Mouse (Mus musculus): ENCODE results near the gene Serpinf1. TPM values are rescaled to one million over a fixed set of nuclear protein-coding genes. Genes with fewer than 3 reads are reported as not detected.

Serpinf1 gene
- total RNA-seq, 1 experiment, result 20.3 TPM

GRCm38 (mm10) chr11:75410591-75410990, 11.9 kb downstream of the Serpinf1 start:
- H3K27ac ChIP-seq (ENCODE audit: insufficient read depth, low read depth, low read length, poor library complexity, severe bottlenecking), result no peak overlapping the region
- no peaks in the 10 kb centered on the region for H3K9me3 ChIP-seq (ENCODE audit: control insufficient read depth, insufficient read depth, low read depth, low read length)
- TF ChIP-seq CHD2 (IDR thresholded peaks at IDR 0.05; ENCODE audit: low read depth, low read length), result no peak
- no peak for TF ChIP-seq MAFK (IDR thresholded peaks at IDR 0.05; ENCODE audit: insufficient read depth, low read depth, low read length)
- no peak for TF ChIP-seq ZC3H11A (IDR thresholded peaks at IDR 0.05; ENCODE audit: borderline replicate concordance, low read depth, low read length)
- no peak for TF ChIP-seq ZNF384 (IDR thresholded peaks at IDR 0.05; ENCODE audit: low read depth, low read length)
- no peak for TF ChIP-seq HCFC1 (IDR thresholded peaks at IDR 0.05; ENCODE audit: borderline replicate concordance, insufficient read depth, low read length)
- in situ Hi-C loops (cut with MboI; ENCODE audit: low sequenced_read_pairs in 2 of 2, unreplicated experiment in 2 of 2), result no loop called here
- H3K9ac ChIP-seq (ENCODE audit: insufficient read depth, low read depth, low read length, poor library complexity, severe bottlenecking), result no peak overlapping the region
- no peaks in the 10 kb centered on the region for H3K4me1 ChIP-seq (ENCODE audit: control insufficient read depth in 2 of 2, insufficient read depth in 2 of 2, low read length in 2 of 2, poor library complexity in 1 of 2)
- H3K36me3 ChIP-seq (ENCODE audit: control insufficient read depth, insufficient read depth, low read length, poor library complexity, severe bottlenecking), result peaks cover 3% of the 10 kb centered on the region; the same call in 1 of the 2 replicates
- DNase-seq (ENCODE audit: low read depth, low spot score), result no peak
- H3K4me3 ChIP-seq (ENCODE audit: insufficient read depth in 1 of 2, low read depth in 1 of 2, low read length in 2 of 2, poor library complexity in 1 of 2, severe bottlenecking in 1 of 2), result no peak overlapping the region

GRCm38 (mm10) chr11:75409679-75410575, 12.6 kb downstream of the Serpinf1 start:
- in situ Hi-C loops (cut with MboI; ENCODE audit: low sequenced_read_pairs in 2 of 2, unreplicated experiment in 2 of 2), result no loop called here
- H3K27ac ChIP-seq (ENCODE audit: insufficient read depth, low read depth, low read length, poor library complexity, severe bottlenecking), result no peak overlapping the region
- no peak for DNase-seq (ENCODE audit: low read depth, low spot score)
- H3K9me3 ChIP-seq (ENCODE audit: control insufficient read depth, insufficient read depth, low read depth, low read length), result no peaks in the 10 kb centered on the region
- H3K4me1 ChIP-seq (ENCODE audit: control insufficient read depth in 2 of 2, insufficient read depth in 2 of 2, low read length in 2 of 2, poor library complexity in 1 of 2), result no peaks in the 10 kb centered on the region
- H3K4me3 ChIP-seq (ENCODE audit: insufficient read depth in 1 of 2, low read depth in 1 of 2, low read length in 2 of 2, poor library complexity in 1 of 2, severe bottlenecking in 1 of 2), result no peak overlapping the region
- peaks cover 4% of the 10 kb centered on the region; the same call in 1 of the 2 replicates for H3K36me3 ChIP-seq (ENCODE audit: control insufficient read depth, insufficient read depth, low read length, poor library complexity, severe bottlenecking)
- TF ChIP-seq HCFC1 (IDR thresholded peaks at IDR 0.05; ENCODE audit: borderline replicate concordance, insufficient read depth, low read length), result no peak
- TF ChIP-seq ZC3H11A (IDR thresholded peaks at IDR 0.05; ENCODE audit: borderline replicate concordance, low read depth, low read length), result no peak
- TF ChIP-seq ZNF384 (IDR thresholded peaks at IDR 0.05; ENCODE audit: low read depth, low read length), result no peak
- TF ChIP-seq MAFK (IDR thresholded peaks at IDR 0.05; ENCODE audit: insufficient read depth, low read depth, low read length), result no peak
- no peak for TF ChIP-seq CHD2 (IDR thresholded peaks at IDR 0.05; ENCODE audit: low read depth, low read length)
- no peak overlapping the region for H3K9ac ChIP-seq (ENCODE audit: insufficient read depth, low read depth, low read length, poor library complexity, severe bottlenecking)

DNA sequence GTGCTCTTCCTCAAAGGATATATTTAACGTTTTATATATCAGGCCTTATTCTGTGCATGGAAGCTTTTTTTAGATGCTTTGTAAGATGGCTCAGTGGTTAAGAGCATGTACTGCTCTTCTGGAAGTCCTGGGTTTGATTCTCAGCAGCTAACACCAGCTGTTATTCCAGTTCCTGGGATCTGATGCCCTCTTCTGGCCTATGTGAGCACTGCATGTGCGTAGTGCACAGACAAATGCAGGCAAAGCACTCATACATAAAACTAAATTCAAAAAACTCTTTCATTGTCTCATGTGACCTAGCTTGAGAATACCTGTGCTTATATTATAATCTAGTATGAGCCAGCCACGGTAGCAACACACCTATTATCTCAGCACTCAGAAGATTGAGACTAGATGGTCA, 15.6 kb downstream of the Serpinf1 start:
- Histone ChIP-seq H3K36me3 (ENCODE audit: control insufficient read depth, insufficient read depth, low read length, poor library complexity, severe bottlenecking) (peaks cover 10% of the 10 kb centered on the region), H3K9me3 (ENCODE audit: control insufficient read depth, insufficient read depth, low read depth, low read length) (no peaks in the 10 kb centered on the region), H3K4me3 (ENCODE audit: insufficient read depth in 1 of 2, low read depth in 1 of 2, low read length in 2 of 2, poor library complexity in 1 of 2, severe bottlenecking in 1 of 2) (no peak overlapping the region), H3K27ac (ENCODE audit: insufficient read depth, low read depth, low read length, poor library complexity, severe bottlenecking) (no peak overlapping the region), H3K9ac (ENCODE audit: insufficient read depth, low read depth, low read length, poor library complexity, severe bottlenecking) (no peak overlapping the region), H3K4me1 (ENCODE audit: control insufficient read depth in 2 of 2, insufficient read depth in 2 of 2, low read length in 2 of 2, poor library complexity in 1 of 2) (no peaks in the 10 kb centered on the region)
- DNase-seq (ENCODE audit: low read depth, low spot score), result peak; percentile 57
- no peak for TF ChIP-seq ZC3H11A (IDR thresholded peaks at IDR 0.05; ENCODE audit: borderline replicate concordance, low read depth, low read length)
- no peak for TF ChIP-seq CHD2 (IDR thresholded peaks at IDR 0.05; ENCODE audit: low read depth, low read length)
- no peak for TF ChIP-seq HCFC1 (IDR thresholded peaks at IDR 0.05; ENCODE audit: borderline replicate concordance, insufficient read depth, low read length)
- TF ChIP-seq ZNF384 (IDR thresholded peaks at IDR 0.05; ENCODE audit: low read depth, low read length), result no peak
- in situ Hi-C loops (cut with MboI; ENCODE audit: low sequenced_read_pairs in 2 of 2, unreplicated experiment in 2 of 2), result no loop called here

GRCm38 (mm10) chr11:75406104-75406503, 16.4 kb downstream of the Serpinf1 start:
- DNase-seq (ENCODE audit: low read depth, low spot score), result no peak

More at GRCm38 (mm10) chr11:75406104-75406503, 16.4 kb downstream of the Serpinf1 start:
- Histone ChIP-seq H3K4me1 (ENCODE audit: control insufficient read depth in 2 of 2, insufficient read depth in 2 of 2, low read length in 2 of 2, poor library complexity in 1 of 2) (no peaks in the 10 kb centered on the region), H3K9me3 (ENCODE audit: control insufficient read depth, insufficient read depth, low read depth, low read length) (no peaks in the 10 kb centered on the region), H3K4me3 (ENCODE audit: insufficient read depth in 1 of 2, low read depth in 1 of 2, low read length in 2 of 2, poor library complexity in 1 of 2, severe bottlenecking in 1 of 2) (no peak overlapping the region), H3K27ac (ENCODE audit: insufficient read depth, low read depth, low read length, poor library complexity, severe bottlenecking) (no peak overlapping the region), H3K9ac (ENCODE audit: insufficient read depth, low read depth, low read length, poor library complexity, severe bottlenecking) (no peak overlapping the region), H3K36me3 (ENCODE audit: control insufficient read depth, insufficient read depth, low read length, poor library complexity, severe bottlenecking) (peaks cover 10% of the 10 kb centered on the region)
- TF ChIP-seq CHD2 (IDR thresholded peaks at IDR 0.05; ENCODE audit: low read depth, low read length), result no peak
- no peak for TF ChIP-seq MAFK (IDR thresholded peaks at IDR 0.05; ENCODE audit: insufficient read depth, low read depth, low read length)
- TF ChIP-seq HCFC1 (IDR thresholded peaks at IDR 0.05; ENCODE audit: borderline replicate concordance, insufficient read depth, low read length), result no peak
- TF ChIP-seq ZNF384 (IDR thresholded peaks at IDR 0.05; ENCODE audit: low read depth, low read length), result no peak
- TF ChIP-seq ZC3H11A (IDR thresholded peaks at IDR 0.05; ENCODE audit: borderline replicate concordance, low read depth, low read length), result no peak
- in situ Hi-C loops (cut with MboI; ENCODE audit: low sequenced_read_pairs in 2 of 2, unreplicated experiment in 2 of 2), result no loop called here
